Mouse (Mus musculus) adrenal gland (tissue): Measurements from ENCODE around the gene Gmppa.

Source experiments
- intact Hi-C: fragments of 180-260 bp; cut with DNase I; formaldehyde crosslinking; loops from one replicate; pipeline ENCODE4 v1.15.1; 2025

The Gmppa gene

GRCm38 (mm10) chr1:75479635-75479989, 43.9 kb downstream of the Gmppa start:
- intact Hi-C loops, result no loop called here

- intact Hi-C loops, result no loop called here
Observed at GRCm38 (mm10) chr1:75480036-75480435, 44.3 kb downstream of the Gmppa start.

DNA sequence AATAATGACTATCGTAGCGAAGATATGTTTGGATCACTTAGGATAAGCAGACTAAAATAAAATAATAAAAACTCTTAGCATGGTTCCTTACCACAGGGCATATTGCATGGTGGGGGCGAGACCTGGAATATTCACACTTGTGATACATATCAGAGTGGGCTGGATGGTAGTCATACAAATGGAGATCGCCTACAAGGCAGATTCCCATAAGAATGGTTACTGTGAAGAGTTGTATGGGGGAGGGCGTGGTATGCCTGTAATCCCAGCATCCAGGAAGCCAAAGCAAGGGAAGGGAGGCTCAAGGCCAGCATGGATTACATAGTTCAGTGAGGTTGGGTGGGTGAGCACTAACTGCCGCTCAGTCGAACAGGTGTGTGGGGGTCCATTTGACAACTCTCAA, 45.0 kb downstream of the Gmppa start:
- intact Hi-C loops, result no loop called here

DNA sequence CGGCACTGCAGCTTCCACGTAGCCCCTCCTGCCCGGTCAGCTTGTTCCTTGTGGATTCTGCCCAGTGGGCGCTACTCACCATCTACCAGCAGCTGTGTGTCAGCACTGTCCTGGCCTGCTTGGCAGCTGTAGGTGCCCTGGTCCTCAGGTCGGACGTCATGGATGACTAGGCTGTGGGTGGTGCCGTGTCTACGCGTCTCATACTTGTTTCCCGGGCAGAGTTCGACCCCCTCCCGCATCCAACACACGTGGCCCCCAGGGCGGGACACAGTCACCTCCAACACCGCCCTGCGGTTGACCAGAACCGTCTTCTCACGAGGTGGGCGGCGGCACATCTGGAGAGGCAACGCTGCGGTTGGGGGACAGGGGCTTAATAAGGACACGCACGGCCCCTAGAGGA, 50.8 kb downstream of the Gmppa start:
- intact Hi-C loops, result no loop called here

- intact Hi-C loops, result no loop called here
Observed at GRCm38 (mm10) chr1:75487040-75487404, 51.3 kb downstream of the Gmppa start.

GRCm38 (mm10) chr1:75487405-75488161, 51.9 kb downstream of the Gmppa start:
- intact Hi-C loops, result no loop called here

GRCm38 (mm10) chr1:75490785-75491551, 55.2 kb downstream of the Gmppa start:
- intact Hi-C loops, result no loop called here

- intact Hi-C loops, result no loop called here
Observed at GRCm38 (mm10) chr1:75492579-75493170, 56.9 kb downstream of the Gmppa start.
